Mouse (Mus musculus): ENCODE data around the gene Gm20425. TPM values are rescaled to one million over a fixed set of nuclear protein-coding genes. Genes with fewer than 3 reads are reported as not detected.

Gm20425 gene
- 1 to 10 TPM; 1.5 to 3.8 TPM for polyA plus RNA-seq (2017; shearing (Covaris generic))

DNA sequence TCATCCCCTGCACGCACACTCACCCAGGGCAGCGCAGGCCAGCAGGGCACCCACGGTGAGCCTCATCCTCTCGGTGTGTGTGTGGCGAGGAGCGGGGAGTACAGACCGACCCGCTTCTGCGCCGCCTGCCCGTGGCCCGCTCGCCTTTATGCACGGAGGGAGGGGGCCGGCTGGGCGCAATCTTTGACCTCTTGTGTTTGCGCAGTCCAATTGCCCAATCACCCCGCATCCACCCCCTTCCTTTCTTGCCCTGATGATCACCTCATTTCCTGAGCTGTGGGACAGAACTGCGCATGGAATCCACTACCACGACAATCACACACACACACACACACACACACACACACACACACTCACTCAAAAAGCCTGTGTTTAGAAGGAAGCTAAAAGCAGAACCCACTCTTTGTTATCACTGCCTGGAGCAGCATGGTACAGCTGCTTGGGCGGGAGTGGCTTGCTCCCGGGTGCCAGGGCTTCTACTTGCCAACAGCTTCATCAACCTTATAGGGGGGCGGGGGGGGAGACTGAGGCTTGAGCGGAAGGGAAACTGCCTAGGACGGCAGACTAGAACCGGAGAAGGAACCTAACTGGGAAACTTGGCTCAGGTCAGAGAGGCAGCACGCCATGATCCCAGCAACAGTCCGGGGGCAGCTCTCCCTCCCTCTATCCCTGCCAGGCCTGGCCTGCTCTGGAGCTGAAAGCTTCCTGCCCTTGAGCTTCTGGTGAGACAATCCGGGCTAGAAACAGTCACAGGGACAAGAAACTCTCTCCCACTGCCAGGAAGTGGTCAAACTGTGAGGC is at the start of gene Gm20425, which contains the start of gene Trf:
TSS of gene Gm20425 (minus strand) at position 157 of the 801 bp plus-strand sequence.
TSS of gene Trf (minus strand) at position 294 of the 801 bp plus-strand sequence.

GRCm38 (mm10) chr9:103201561-103202260 is 28.4 kb downstream of the Gm20425 start, which contains the start of gene Srprb:
Srprb (minus strand) TSS chr9:103202137.

Other genes with a start within 250 kb of the Gm20425 start
- 1 to 10 TPM in 1 of 2 experiments, under 1 TPM in 1; 0.92 to 2.5 TPM for gene Slco2a1, start 241.6 kb downstream of the Gm20425 start, polyA plus RNA-seq (2017; shearing (Covaris generic))
- 10 to 100 TPM; 18.9 to 37.1 TPM for gene Rab6b, start 118.5 kb downstream of the Gm20425 start, polyA plus RNA-seq (2017; shearing (Covaris generic))
- 10 to 100 TPM; 41.5 to 42.3 TPM for gene Srprb, start 28.2 kb downstream of the Gm20425 start, polyA plus RNA-seq (2017; shearing (Covaris generic))
- gene Trf, start 137 bp upstream of the Gm20425 start, polyA plus RNA-seq (2017; shearing (Covaris generic)), result 10 to 100 TPM in 1 of 2 experiments, 1 to 10 TPM in 1; 5.3 to 16.7 TPM
- gene 1300017J02Rik, start 74.8 kb upstream of the Gm20425 start, polyA plus RNA-seq (2017; shearing (Covaris generic)), result 1 to 10 TPM; 1.2 to 4.7 TPM
- gene Topbp1, start 74.9 kb upstream of the Gm20425 start, polyA plus RNA-seq (2017; shearing (Covaris generic)), result 10 to 100 TPM; 54.5 to 73.5 TPM
- 10 to 100 TPM; 49.0 to 61.7 TPM for gene Cdv3, start 135.5 kb upstream of the Gm20425 start, polyA plus RNA-seq (2017; shearing (Covaris generic))